Mouse (Mus musculus): ENCODE results near the gene Gm8362.
"Not testable (repeated sequence)": the region's sequence is repeated elsewhere in the genome, so short reads cannot be mapped to it uniquely, and the experiment has no call there.

Gm8362 gene

DNA sequence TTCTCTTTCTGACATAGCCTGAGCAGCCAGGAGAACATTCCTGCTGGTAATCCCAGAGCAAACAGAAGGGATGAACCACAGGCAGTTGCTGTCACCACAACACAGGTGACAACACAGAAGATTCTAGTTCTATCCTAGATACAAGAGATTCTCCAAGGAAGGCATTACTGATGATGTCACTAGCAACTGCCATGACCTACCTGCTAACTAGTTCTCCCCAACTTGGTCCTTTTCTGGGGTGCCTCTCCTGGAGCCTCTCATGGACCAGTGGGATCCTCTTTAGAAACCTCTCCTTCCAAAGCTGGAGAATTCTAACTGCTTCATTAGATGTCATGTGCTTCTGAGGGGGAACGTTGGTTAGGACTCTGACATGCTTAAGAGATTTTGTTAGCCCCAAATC is at the start of gene Gm8362:
Gene Gm8362, minus strand, starts transcription at position 101 of the 400 bp plus-strand sequence.
- not testable (repeated sequence) for DNase-seq (ENCODE audit: low spot score)

DNA sequence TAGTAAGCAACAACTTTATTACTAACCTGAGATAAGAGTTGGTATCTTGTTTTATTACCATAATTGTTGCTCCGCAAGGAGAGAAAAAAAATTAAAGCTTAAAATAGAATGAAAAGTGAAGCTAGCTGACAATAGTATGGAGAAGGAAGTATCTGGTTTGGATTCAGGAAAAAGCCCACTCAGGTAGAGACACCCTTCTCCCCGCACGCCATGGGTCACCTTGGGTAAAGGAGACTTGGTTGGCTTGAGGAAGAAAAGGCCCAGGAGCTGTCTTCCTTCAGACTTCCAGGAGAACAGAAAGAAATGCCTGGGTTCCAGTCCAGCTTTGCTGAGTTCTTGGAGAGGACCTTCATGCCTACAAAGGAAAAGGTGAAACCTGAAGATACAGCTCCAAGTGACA is 49.1 kb upstream of the Gm8362 start:
- not testable (repeated sequence) for DNase-seq (ENCODE audit: low spot score)

DNA sequence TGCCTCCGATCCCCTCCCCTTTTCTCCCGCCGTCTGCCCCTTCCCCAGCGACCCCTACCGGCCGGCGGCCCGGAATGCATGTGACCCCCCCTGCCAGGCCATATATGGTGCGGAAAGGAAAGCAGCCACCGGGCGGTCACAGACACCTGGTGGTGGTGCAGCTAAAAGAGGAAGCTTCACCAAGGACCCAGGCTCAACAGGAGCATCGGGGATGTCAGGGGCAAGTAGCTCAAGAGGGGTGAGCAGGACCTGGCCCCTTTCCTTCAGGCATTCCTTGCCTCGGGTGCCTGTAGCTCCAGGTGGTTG is 17.0 kb downstream of the Gm8362 start:
- DNase-seq (ENCODE audit: low spot score), result not testable (repeated sequence)

DNA sequence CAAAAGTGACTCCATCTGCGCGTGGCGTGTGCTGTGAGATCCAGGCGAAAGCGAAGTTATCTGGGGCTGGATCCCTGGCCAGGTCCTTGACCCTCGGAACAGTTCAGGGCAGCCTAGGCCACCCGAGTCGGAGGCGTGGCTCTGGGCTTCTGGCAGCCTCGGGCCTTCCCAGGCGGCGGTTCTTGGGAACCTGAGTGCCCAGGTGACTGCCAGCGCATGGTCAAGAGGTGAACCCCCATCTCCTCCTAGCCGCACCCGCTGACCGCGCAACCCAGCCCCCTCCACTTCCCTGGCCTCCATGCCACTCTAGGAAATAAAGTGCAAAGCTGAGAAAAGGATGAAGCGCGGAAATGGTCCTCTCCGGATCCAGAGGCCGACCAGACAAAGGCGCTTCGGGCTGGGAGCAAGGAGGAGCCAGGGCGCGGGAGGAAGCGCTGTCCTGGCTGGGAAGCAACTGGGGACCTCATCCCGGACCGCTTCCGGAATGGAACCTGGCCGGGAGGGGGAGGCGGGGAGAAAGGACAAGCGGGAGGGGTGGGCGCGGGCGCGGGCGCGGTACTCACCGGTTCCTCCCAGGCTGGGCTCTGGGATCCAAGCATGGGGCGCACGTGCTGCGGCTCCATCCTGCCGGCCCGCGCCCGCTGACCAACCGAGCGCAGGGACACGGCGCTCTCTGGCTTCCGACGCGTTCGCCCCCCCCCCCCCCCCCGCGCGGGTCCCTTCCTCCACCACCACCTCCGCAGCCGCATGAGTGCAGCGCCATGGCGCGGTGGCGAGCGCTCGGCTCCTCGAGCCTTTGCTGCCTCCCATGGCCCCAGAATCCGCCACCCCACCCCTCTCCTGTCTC is 17.6 kb downstream of the Gm8362 start:
- not testable (repeated sequence) for DNase-seq (ENCODE audit: low spot score)

DNA sequence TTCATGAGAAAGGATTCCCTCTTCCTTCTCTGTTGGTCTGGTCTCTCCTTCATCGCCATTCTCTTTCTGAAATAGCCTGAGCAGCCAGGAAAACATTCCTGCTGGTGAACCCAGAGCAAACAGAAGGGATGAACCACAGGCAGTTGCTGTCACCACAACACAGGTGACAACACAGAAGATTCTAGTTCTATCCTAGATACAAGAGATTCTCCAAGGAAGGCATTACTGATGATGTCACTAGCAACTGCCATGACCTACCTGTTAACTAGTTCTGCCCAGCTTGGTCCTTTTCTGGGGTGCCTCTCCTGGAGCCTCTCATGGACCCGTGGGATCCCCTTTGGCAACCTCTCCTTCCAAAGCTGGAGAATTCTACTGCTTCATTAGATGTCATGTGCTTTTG is 32.0 kb downstream of the Gm8362 start, which contains the start of gene Gm3636:
Gene Gm3636, minus strand, starts transcription at position 101 of the 400 bp plus-strand sequence.
- DNase-seq (ENCODE audit: low spot score), result not testable (repeated sequence)

DNA sequence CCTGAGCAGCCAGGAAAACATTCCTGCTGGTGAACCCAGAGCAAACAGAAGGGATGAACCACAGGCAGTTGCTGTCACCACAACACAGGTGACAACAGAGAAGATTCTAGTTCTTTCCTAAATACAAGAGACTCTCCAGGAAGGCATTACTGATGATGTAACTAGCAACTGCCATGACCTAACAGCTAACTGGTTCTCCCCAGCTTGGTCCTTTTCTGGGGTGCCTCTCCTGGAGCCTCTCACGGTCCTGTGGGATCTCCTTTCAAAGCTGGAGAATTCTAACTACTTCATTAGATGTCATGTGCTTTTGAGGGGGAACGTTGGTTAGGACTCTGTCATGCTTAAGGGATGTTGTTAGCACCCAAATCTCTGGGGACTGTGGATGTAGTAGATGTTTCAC is 54.1 kb downstream of the Gm8362 start, which contains the start of gene Gm8050:
Gene Gm8050, minus strand, starts transcription at position 101 of the 400 bp plus-strand sequence.
- DNase-seq (ENCODE audit: low spot score), result not testable (repeated sequence)
